Mouse (Mus musculus): Measurements from ENCODE around the gene Nav2.

DNA sequence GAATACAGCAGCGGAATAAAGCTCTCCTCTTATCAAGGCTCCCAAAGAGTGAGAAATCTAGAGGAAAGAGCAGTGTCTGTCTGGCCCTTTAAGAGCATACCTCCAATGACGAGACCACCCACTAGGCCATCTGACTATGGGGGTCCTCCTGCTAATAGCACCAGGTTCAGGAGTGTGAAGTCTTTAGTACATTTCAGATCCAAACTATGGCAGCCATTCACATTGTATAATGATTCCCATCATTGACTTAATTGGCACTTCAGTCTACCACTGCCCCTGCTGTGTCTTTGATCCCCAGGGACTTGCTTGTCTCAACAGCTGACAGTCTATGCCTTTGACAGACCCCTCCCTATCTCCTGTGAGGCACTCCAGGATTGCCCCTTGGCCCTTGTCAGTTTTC lies 479.6 kb downstream of the Nav2 start:
- TF ChIP-seq CTCF (IDR thresholded peaks at IDR 0.05; ENCODE audit: borderline replicate concordance, control insufficient read depth, extremely low read depth, insufficient read depth, low read length, poor library complexity) = no peak
- no peak for TF ChIP-seq POLR2A (IDR thresholded peaks at IDR 0.05; ENCODE audit: control insufficient read depth, extremely low read depth, insufficient read depth, low read length, poor library complexity)
